Mouse (Mus musculus) brain, adult 2 months (tissue): ENCODE data around the gene Tia1.

ENCODE experiments used
- DNase-seq: peaks from one replicate; pipeline ENCODE4 v3.0.0; 2011; ENCODE audit warnings: low read depth, low spot score

Gene Tia1

DNA sequence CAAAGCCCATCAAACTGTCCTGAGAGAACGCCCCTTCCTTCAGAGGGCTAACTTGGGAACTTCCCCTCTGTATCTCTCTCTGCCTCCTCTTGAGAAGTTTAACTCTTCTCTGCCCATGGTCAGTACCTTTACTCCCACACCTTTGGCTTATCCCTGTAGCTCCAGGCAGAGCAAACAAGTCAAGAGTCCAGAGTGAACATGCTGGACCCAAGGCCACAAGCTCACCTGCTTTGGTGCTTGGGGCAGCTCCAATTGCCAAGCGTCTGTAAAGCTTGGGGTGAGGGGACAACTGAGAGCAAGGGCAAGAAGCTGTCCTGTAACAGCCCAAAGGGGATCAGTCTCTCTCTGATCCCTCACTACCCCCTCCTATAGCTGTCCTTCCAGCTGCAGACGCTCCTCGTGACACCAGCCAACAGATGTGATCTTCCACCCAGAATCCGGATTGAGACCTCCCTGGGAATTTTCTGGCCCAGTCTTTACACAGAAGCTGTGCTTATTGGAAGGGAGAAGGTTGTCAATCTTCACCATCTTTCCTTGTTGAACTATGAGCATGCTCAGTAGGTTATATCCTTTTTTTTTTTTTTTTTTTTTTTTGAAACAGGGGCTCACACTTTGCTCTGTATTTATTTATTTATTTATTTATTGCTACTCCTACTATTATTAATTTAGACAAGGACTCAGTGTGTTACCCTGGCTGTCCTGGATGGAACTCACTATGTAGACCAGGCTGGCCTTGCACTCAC, 18.5 kb upstream of the Tia1 start:
- DNase-seq, result no peak

DNA sequence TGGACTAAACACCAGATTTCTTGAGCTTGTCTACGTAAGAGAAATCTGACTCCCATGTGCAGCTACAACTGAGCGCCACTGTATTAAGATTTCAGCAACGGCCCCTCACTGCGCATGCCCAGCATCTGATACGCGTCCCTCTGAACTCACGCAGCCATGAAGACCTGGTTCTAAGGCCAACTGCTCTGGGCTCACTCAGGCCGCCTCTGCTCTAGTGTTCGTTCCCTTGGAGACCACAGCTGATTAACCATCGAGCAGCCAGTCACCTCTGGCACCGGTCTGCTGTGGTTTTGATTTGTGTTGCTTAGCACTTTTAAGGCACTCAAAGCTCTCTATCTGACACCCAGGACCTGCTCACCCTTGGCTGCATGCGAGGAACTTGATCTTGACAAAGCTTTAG, 16.7 kb upstream of the Tia1 start:
- DNase-seq, result no peak

- DNase-seq, result no peak
These were observed 15.6 kb upstream of the Tia1 start for GRCm38 (mm10) chr6:86388461-86388860.

DNA sequence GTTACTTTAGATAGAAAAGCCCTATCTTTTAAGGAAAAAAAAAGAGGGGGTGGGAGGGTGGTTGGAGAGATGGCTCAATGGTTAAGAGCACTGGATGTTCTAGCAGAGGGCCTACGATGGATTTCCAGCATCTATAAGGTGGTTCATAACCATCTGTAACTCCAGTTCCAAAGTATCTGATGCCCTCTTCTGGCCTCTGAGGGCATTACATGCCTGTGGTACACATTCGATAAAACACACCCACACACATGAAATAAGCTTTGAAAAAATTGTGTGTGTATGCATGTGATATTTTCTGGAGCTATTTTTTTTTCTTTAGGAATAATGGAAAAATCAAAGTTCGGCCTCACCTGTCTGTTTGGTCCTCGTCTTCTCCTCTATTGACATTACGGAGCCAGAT, 12.7 kb upstream of the Tia1 start:
- no peak for DNase-seq

DNA sequence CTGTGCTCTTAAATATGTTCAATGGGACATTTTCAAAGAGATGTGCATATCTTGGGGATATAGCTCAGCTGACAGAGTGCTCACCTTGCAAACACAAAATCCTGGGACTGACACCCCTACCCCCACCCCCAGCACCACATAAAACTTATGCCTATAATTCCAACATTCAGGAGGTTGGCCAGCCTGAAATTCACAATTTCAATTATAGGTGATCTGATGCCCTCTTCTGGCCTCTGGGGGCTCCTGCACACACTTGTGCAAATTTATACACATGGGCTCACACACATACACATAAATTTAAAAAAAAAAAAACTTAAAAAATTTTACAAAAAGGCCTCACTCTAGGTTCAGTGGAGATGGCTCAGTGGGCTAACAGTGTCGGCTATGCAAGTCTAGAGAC, 10.8 kb upstream of the Tia1 start:
- DNase-seq, result no peak

GRCm38 (mm10) chr6:86394078-86394720, 9.8 kb upstream of the Tia1 start:
- no peak for DNase-seq

DNA sequence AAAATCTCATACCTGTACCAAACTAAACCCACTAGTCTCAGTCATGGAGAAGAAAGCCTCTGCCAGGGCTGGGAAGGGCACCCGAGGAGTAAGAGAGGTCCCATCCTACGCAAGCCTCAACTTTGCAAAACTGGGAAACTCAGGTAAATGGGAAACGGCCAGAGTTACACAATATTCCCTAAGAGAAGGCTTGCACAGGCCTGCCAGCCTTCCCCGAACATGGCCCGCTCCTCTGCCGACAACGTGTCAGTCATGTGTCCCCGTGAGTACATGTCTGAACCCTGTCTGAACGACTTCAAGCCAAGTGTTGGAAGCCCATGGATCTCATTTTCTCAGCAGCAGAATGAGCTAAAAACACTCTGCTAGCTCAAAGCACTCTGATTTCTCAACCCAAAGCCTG, 9.0 kb upstream of the Tia1 start:
- no peak for DNase-seq

- DNase-seq, result no peak
These were observed 8.1 kb upstream of the Tia1 start for GRCm38 (mm10) chr6:86395969-86396368.

GRCm38 (mm10) chr6:86396581-86397256, 7.3 kb upstream of the Tia1 start, which contains the start of gene Pcyox1:
Gene Pcyox1 (minus strand): TSS chr6:86397154.
- DNase-seq, result peak; percentile 94

DNA sequence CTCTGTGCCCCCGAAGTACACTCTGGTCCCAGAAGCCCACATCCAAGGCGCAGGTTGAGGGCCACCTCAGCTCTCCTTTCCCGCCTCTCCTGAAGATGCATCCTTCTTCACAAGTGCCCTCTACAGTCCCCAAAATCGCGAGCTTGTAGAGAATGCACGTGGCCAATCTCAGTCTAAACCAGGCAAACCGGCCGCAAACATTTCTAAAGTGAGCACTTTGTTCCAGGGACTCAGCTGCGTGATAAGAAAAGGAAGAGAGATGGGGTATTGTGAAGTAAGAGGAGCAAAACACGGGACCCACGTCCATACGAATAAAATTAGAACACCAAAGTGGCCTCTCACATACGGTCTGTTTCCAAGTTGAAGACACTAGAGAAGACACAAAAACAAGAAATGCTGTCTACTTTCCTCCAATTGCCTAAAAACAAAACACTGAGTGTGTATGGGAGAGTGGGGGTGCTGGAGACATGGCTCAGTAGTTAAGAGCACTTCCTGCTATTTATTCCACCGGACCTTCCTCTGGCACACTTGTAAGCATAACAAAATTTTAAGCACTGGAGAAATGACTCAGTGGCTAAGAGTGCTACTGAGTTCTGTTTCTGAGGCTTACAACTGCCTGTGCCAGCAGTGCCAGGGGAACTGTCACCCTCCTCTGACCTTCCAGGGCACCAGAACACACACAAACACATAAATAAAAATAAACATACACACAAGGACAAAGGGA, 6.6 kb upstream of the Tia1 start:
- no peak for DNase-seq

- DNase-seq, result no peak
These were observed 5.0 kb upstream of the Tia1 start for GRCm38 (mm10) chr6:86398986-86399385.

DNA sequence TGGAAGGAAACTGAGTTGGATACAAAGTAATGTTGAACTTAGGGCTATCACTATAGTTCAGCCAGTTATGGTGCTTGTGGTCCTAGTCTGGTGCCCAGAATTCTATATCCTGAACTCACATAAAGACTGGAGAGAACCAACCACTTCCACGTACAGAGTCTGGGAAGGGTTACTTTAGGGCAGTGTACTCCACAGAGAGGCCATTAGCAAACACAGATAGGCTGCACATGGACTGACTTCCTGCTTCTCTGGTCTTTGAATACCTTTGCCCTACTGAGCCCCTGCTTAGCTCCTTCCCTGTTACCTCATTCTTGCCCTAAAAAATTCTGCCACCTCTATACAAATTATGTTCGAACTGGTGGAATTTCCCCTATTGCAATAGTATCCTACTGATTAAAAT, 4.0 kb upstream of the Tia1 start:
- DNase-seq, result no peak

- DNase-seq, result peak; percentile 82
These were observed 3.0 kb upstream of the Tia1 start for GRCm38 (mm10) chr6:86400972-86401371.

GRCm38 (mm10) chr6:86402681-86403607, 1.1 kb upstream of the Tia1 start:
- no peak for DNase-seq

DNA sequence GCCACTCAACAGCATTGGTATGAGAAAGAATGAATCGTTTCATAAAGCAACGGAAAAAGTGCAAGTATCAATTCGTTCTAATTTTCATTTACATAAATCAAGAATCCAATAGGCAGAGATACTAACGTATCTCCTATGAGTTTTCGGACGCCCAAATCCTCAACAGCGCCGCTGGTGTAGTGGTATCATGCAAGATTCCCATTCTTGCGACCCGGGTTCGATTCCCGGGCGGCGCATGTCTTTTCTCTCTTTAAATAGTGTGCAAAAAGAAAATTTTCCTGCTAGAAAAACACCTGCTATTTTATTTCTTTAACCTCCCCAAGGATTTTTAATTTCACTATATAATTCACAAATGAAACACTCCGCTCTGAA, 305 bp upstream of the Tia1 start:
- DNase-seq, result peak; percentile 92

- no peak for DNase-seq
These were observed 977 bp downstream of the Tia1 start for GRCm38 (mm10) chr6:86404996-86405395.

DNA sequence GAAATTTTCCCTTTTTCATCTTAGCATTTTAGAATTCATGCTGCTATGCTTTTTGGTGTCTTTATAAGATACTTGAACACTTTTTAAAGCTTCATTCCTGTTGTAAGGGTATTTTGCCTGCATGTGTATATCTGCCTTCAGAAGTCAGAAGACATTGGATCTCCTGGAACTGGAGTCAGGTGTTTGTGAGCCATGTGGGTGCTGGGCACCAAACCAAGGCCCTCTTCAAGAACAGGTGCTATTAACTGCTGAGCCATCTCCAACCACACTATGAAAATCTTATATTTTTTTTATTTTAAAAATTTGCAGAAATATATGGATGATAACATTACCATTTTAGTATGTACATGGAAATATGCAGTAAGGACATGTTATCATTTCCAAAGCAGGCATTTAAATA, 2.3 kb downstream of the Tia1 start:
- peak; percentile 31 for DNase-seq

DNA sequence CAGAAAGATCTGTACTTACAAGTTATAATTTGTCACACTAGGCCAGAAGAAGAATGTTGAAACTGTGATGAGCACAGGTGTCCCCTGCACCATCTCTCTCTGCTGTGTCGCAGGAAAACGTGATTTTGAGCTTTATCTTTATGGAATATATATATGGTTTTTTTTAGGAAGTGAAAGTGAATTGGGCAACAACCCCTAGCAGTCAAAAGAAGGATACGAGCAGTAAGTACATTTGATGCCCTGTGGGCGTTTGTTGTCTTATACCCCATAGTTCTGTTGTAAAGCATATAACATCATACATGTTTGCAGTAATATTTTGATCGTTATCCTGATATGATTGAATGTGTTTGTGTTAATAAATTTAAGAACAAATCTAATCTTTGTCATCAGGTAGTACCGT, 14.7 kb downstream of the Tia1 start:
- DNase-seq, result no peak

GRCm38 (mm10) chr6:86419239-86419638, 15.2 kb downstream of the Tia1 start:
- no peak for DNase-seq

DNA sequence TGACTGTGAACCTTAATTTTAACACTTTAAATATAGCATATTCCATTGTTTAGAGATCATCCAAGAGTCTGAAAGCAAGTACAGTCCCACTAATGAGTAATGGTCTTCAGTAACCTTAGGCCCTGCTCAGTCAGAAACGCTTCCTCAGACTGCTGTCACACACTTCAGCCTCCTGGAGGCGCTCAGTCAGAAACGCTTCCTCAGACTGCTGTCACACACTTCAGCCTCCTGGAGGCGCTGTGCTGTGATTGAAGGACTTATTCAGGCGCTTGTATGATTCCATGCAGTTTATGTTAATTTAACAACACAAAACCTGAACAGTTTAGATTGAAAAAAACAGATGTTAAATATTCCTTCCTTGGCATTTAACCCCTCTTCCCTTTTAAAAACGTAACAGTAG, 16.5 kb downstream of the Tia1 start:
- no peak for DNase-seq

- DNase-seq, result no peak
These were observed 22.3 kb downstream of the Tia1 start, which contains the start of gene Gm44790 for GRCm38 (mm10) chr6:86426358-86426757. Gene Gm44790 (plus strand): TSS chr6:86426658.
